Mouse (Mus musculus) thymus, adult 2 months (tissue): ENCODE measurements at regions not wholly inside any gene's neighbourhood (a gene's known extent, or its start where the extent isn't known, plus 50 kb on each side); places are given as distances from the start of the nearest gene placed in this dataset.

Source experiments
- DNase-seq: peaks from one replicate; pipeline ENCODE4 v3.0.0; 2021
- H3K27ac ChIP-seq: fragments of 200-500 bp; 2 replicates; pipeline ENCODE4 v1.5.1; 2012; ENCODE audit warnings: low read length, control low read depth; ENCODE audit not compliant: control insufficient read depth, insufficient read depth
- H3K27me3 ChIP-seq: fragments of 200-500 bp; 2 replicates; pipeline ENCODE4 v1.6.1; 2012; ENCODE audit warnings: mild to moderate bottlenecking, low read length, moderate library complexity, mixed read lengths; ENCODE audit not compliant: control insufficient read depth, insufficient read depth
- H3K36me3 ChIP-seq: fragments of 200-500 bp; 2 replicates; pipeline ENCODE4 v1.6.1; 2012; ENCODE audit warnings: mild to moderate bottlenecking, low read length, moderate library complexity; ENCODE audit not compliant: control insufficient read depth, insufficient read depth
- H3K4me1 ChIP-seq: fragments of 200-500 bp; replicated peaks from 2 replicates; pipeline ENCODE4 v1.6.1; 2012; ENCODE audit warnings: low read length; ENCODE audit not compliant: control insufficient read depth, insufficient read depth
- H3K4me3 ChIP-seq: fragments of 200-500 bp; 2 replicates; pipeline ENCODE4 v1.5.1; 2012; ENCODE audit warnings: mild to moderate bottlenecking, low read length, control low read depth, moderate library complexity; ENCODE audit not compliant: control insufficient read depth, insufficient read depth
- CTCF ChIP-seq: fragments of 200-500 bp; IDR thresholded peaks from 2 replicates; pipeline ENCODE4 v1.5.1; 2012; ENCODE audit warnings: mild to moderate bottlenecking, control low read depth, low read length, moderate library complexity, borderline replicate concordance; ENCODE audit not compliant: control insufficient read depth, poor library complexity, insufficient read depth; ENCODE audit errors: extremely low read depth
- POLR2A ChIP-seq: fragments of 200-500 bp; IDR thresholded peaks from 2 replicates; pipeline ENCODE4 v1.6.1; 2012; ENCODE audit warnings: mild to moderate bottlenecking, low read length, control low read depth, moderate library complexity; ENCODE audit not compliant: control insufficient read depth, poor library complexity, insufficient read depth; ENCODE audit errors: extremely low read depth
- WGBS: fragments of 180-500 bp; shearing (Covaris S2); methylation state at CpG from one replicate; pipeline ENCODE4 v1.1.7; 2018; 5-methylcytosine and 5-hydroxymethylcytosine counted together

- Histone ChIP-seq H3K27me3 (no peaks in the 10 kb centered on the region), H3K27ac (no peak overlapping the region), H3K4me1 (no peaks in the 10 kb centered on the region), H3K4me3 (no peak overlapping the region), H3K36me3 (no peaks in the 10 kb centered on the region)
- TF ChIP-seq CTCF = no peak
- no peak for TF ChIP-seq POLR2A
- DNase-seq = no peak
- 68% methylated on average over 11 of the region's 11 CpGs for WGBS
These were observed 82.8 kb upstream of the Nectin1 start for GRCm38 (mm10) chr9:43660896-43661563.

- DNase-seq = no peak
- TF ChIP-seq CTCF (no peak), POLR2A (no peak)
- Histone ChIP-seq H3K4me3 (no peak overlapping the region), H3K36me3 (no peaks in the 10 kb centered on the region), H3K27ac (no peak overlapping the region), H3K27me3 (no peaks in the 10 kb centered on the region), H3K4me1 (no peaks in the 10 kb centered on the region)
- 75% methylated on average over 6 of the region's 6 CpGs for WGBS
These were observed 82.1 kb upstream of the Nectin1 start for GRCm38 (mm10) chr9:43661646-43662045.

GRCm38 (mm10) chr9:43667386-43667785 is 76.4 kb upstream of the Nectin1 start:
- no peak overlapping the region for H3K4me3 ChIP-seq
- TF ChIP-seq CTCF (no peak), POLR2A (no peak)
- H3K27me3 ChIP-seq = no peaks in the 10 kb centered on the region
- H3K4me1 ChIP-seq = no peaks in the 10 kb centered on the region
- H3K36me3 ChIP-seq = no peaks in the 10 kb centered on the region
- DNase-seq = no peak
- 92% methylated on average over 6 of the region's 6 CpGs for WGBS
- no peak overlapping the region for H3K27ac ChIP-seq

- WGBS = 88% methylated on average over 4 of the region's 4 CpGs
- no peak for TF ChIP-seq CTCF
- TF ChIP-seq POLR2A = no peak
- no peak overlapping the region for H3K4me3 ChIP-seq
- DNase-seq = no peak
- no peaks in the 10 kb centered on the region for H3K36me3 ChIP-seq
- H3K4me1 ChIP-seq = no peaks in the 10 kb centered on the region
- no peak overlapping the region for H3K27ac ChIP-seq
- no peaks in the 10 kb centered on the region for H3K27me3 ChIP-seq
These were observed 75.8 kb upstream of the Nectin1 start for GRCm38 (mm10) chr9:43667974-43668373.

GRCm38 (mm10) chr9:43668731-43669130 is 75.1 kb upstream of the Nectin1 start:
- Histone ChIP-seq H3K27ac (no peak overlapping the region), H3K36me3 (no peaks in the 10 kb centered on the region), H3K4me3 (no peak overlapping the region), H3K4me1 (no peaks in the 10 kb centered on the region), H3K27me3 (no peaks in the 10 kb centered on the region)
- DNase-seq = no peak
- TF ChIP-seq POLR2A (no peak), CTCF (no peak)
- 84% methylated on average over 7 of the region's 7 CpGs for WGBS

GRCm38 (mm10) chr9:43670563-43670962 is 73.2 kb upstream of the Nectin1 start:
- Histone ChIP-seq H3K36me3 (no peaks in the 10 kb centered on the region), H3K27me3 (no peaks in the 10 kb centered on the region), H3K4me3 (no peak overlapping the region), H3K27ac (no peak overlapping the region), H3K4me1 (no peaks in the 10 kb centered on the region)
- no peak for DNase-seq
- no peak for TF ChIP-seq CTCF
- TF ChIP-seq POLR2A = no peak
- WGBS = 45% methylated on average over 5 of the region's 5 CpGs
